Mouse (Mus musculus) brown adipose tissue, adult 24 weeks (tissue): ENCODE results near the gene Anks1b. TPM values are rescaled to one million over a fixed set of nuclear protein-coding genes. Genes with fewer than 3 reads are reported as not detected.

ENCODE experiments used
- H3K27ac ChIP-seq: fragments of 200-500 bp; replicated peaks from 2 replicates; pipeline ENCODE4 v1.5.1; 2012; ENCODE audit warnings: low read depth, mild to moderate bottlenecking, low read length
- H3K4me1 ChIP-seq: fragments of 200-500 bp; 2 replicates; pipeline ENCODE4 v1.6.1; 2012; ENCODE audit warnings: low read length, mixed read lengths; ENCODE audit not compliant: control insufficient read depth, insufficient read depth, insufficient read length
- H3K4me3 ChIP-seq: fragments of 200-500 bp; 2 replicates; pipeline ENCODE4 v1.5.1; 2012; ENCODE audit warnings: low read depth, mild to moderate bottlenecking, low read length, moderate library complexity; ENCODE audit not compliant: insufficient read depth
- polyA plus RNA-seq: library from polyadenylated mRNA; stranded (reverse); fragments of >200 nt; gene quantifications from 2 replicates; pipeline ENCODE4 v1.2.4, GENCODE M21; 2012; ENCODE audit not compliant: missing spikeins, insufficient read depth, insufficient read length

Gene Anks1b
- polyA plus RNA-seq, 1 experiment: not detected

DNA sequence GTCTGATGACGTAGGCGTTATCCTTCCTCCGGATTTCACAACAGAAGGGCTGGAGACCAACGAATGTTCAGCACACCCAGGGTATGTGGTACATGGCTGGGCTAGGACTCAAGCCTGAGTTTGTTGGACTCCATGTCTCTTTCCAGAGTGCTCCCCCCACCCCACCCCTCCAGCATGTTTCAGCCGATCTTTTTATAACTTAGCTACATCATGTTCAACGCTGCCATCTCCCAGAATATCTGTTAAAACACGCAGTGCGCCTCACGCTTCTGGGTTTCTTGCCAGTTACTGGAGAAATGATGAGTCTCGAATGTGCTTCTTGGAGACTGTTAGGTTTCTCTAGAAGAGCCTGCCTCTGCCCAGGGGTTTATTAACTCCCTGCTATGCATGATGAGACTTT lies 831.3 kb downstream of the Anks1b start:
- Histone ChIP-seq H3K4me3 (no peak overlapping the region), H3K27ac (no peak overlapping the region), H3K4me1 (no peaks in the 10 kb centered on the region)

DNA sequence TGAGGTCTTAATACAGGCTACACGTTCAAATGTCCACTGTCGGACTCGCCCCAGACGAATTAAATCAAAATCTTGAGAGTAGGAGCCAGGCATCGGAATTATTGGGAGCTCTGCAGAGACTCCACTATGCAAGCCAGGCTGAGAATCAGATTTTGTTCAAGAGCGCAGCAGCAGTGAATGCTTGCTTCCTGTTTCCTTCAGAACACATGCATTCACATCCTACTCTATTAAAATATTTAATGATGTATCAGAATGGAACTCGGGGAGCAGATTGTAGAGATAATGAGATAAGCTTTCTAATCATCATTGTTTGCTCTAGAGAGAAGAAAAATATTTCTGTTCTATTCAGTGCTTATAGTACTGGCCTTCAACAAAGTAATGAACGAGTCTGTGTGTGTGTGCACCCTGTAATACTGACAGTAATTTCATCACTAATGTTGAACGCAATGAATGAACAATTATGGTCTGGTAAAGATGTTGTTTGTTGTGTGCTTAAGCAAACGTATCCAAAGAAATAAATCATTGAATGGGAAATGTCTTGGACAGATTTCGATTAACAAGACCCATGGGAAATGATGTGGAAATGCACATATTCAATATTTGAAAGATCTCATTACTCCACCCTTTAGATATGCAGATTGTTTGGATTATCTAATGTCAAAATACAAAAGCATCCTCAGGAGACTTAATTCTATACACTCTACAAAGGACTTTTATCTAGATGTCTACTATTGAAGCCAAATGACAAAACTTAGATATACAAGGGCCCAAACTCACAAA lies 835.7 kb downstream of the Anks1b start:
- Histone ChIP-seq H3K4me1 (no peaks in the 10 kb centered on the region), H3K4me3 (no peak overlapping the region), H3K27ac (no peak overlapping the region)

DNA sequence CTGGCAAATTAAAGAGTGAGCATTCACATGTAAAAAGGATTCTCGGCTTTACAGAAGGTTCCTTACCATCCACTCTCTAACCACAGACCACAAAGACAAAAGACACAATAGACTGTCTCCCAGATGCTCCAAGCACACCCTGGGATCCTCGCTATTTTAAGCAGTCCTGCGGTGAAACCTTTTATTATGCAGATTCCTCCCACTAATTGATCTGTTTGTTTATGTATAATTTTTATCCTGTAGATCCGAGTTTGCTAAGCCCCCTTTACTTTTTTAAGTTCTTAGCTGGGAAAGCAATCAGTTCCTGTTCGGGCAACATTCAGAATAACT lies 836.3 kb downstream of the Anks1b start:
- H3K4me1 ChIP-seq: no peaks in the 10 kb centered on the region
- H3K4me3 ChIP-seq: no peak overlapping the region

DNA sequence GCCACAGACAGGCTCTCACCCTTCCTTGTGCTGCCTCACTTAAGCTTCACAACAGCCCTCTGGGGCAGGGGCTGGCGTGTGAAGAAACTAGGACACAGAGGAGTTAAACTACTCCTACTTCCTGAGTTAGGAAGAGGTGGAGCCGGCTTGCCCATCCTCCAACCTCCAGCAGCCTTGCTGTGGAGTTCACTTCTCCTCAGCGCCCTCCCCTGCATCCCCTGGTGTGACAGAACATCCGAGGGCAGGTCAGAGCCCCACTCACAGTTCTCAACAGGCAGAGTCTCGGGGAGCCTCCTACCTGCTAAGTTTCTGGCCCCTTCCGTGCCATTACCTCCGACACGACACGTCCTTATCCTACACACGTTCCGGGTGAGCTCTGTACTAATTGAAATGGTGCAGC lies 844.7 kb downstream of the Anks1b start:
- Histone ChIP-seq H3K4me1 (peaks cover 3% of the 10 kb centered on the region; the same call in 1 of the 2 replicates), H3K4me3 (no peak overlapping the region), H3K27ac (no peak overlapping the region)

More for the DNA sequence above, 836.3 kb downstream of the Anks1b start:
- H3K27ac ChIP-seq: no peak overlapping the region

DNA sequence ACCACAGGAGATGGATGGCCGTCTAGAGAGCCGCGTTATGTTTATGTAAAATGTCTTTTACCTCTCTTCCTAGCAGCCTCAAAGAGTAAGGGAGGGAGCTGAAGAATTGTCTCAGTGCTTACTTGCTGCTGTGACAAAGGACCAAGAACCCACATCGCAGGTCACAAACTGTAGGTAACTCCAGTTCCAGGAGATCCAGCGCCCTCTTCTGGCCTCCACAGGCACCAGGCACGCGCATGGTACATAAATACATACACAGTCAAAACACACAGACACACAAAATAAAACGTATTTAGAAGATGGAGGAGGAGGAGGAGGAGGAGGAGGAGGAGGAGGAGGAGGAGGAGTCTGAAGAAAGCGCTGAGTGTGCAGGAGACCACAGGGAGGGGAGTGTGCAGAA lies 845.4 kb downstream of the Anks1b start:
- no peak overlapping the region for H3K27ac ChIP-seq
- H3K4me1 ChIP-seq: peaks cover 3% of the 10 kb centered on the region; the same call in 1 of the 2 replicates
- no peak overlapping the region for H3K4me3 ChIP-seq

DNA sequence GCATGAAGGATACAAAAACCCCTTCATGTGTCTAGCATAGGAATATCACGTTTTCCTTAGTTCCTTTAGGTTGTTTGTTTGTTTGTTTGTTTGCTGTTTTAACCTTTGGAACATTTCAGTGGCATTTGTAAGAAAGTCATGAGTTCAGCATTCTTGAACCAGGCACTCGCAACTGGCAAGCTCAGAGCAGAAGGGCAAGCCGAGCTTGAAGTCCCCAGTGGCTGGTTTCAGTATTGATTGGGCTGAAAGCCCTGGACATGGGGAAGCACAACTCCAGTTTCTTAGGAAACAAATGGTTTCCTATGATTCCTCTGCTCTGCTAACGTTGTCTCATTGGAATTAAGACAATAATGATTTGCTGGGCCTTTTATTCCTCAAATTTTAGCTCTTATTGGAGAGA lies 846.7 kb downstream of the Anks1b start:
- H3K4me1 ChIP-seq: peaks cover 3% of the 10 kb centered on the region; the same call in 1 of the 2 replicates

DNA sequence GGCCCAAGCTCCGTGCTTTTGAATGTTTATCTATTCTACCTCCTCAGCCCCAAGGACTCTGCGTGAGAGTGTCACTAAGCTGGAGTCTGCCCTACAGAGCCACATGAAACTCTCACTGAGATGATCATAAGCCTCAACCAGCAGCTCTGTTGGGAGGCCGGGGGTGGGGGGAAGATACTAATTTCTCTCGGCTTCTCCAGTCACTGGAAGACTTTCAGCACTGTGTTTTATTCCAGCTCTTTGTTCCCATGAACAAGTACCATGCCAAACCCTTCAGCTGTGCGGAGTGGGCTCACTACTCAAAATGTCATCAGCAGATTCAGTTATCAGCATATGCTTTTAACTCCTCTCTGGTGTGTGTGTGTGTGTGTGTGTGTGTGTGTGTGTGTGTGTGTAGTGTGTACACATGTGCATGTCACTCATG lies 849.8 kb downstream of the Anks1b start:
- Histone ChIP-seq H3K27ac (no peak overlapping the region), H3K4me1 (peaks cover 3% of the 10 kb centered on the region; the same call in 1 of the 2 replicates), H3K4me3 (no peak overlapping the region)

More for the DNA sequence above, 846.7 kb downstream of the Anks1b start:
- H3K27ac ChIP-seq: no peak overlapping the region
- H3K4me3 ChIP-seq: no peak overlapping the region

DNA sequence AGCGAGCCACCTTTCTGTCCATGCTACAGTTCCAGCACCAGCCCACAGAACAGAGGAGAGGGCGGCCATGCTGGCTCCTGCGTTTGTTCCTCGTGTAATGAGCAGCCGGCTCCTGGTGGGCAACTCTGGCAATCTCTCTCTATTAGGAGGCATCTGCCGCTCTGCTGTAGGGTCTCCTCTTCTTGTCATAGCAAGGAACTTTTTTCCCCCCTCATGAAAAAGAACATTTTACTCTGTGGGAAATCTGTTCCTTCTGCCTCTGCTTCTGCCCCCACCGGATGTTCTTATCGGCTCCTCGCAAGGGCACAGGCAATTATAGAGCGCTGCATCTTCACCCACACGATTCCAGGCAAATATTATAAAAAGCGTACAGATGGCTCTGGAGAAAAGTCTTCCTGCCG lies 850.6 kb downstream of the Anks1b start:
- Histone ChIP-seq H3K27ac (no peak overlapping the region), H3K4me3 (no peak overlapping the region), H3K4me1 (peaks cover 3% of the 10 kb centered on the region; the same call in 1 of the 2 replicates)

DNA sequence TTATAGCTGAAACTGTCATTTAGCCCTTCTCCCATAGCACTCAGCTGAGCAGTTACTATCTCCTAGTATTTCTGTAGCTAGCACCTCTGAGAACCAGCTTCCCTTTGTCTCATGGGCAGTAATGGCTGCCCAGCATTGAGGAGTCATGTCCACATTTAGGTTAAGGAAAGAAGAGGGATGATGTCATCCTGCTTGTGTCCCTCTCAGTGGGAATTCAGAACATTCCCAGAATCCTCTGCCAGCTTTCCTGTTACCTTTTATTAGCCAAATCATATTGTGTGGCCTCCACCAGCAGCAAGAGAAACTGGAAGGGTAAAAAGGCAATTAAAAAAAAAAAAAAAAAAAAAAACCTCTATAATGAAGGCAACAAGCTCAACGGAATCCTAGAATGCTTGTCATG lies 851.6 kb downstream of the Anks1b start:
- Histone ChIP-seq H3K27ac (no peak overlapping the region), H3K4me1 (no peaks in the 10 kb centered on the region), H3K4me3 (no peak overlapping the region)

DNA sequence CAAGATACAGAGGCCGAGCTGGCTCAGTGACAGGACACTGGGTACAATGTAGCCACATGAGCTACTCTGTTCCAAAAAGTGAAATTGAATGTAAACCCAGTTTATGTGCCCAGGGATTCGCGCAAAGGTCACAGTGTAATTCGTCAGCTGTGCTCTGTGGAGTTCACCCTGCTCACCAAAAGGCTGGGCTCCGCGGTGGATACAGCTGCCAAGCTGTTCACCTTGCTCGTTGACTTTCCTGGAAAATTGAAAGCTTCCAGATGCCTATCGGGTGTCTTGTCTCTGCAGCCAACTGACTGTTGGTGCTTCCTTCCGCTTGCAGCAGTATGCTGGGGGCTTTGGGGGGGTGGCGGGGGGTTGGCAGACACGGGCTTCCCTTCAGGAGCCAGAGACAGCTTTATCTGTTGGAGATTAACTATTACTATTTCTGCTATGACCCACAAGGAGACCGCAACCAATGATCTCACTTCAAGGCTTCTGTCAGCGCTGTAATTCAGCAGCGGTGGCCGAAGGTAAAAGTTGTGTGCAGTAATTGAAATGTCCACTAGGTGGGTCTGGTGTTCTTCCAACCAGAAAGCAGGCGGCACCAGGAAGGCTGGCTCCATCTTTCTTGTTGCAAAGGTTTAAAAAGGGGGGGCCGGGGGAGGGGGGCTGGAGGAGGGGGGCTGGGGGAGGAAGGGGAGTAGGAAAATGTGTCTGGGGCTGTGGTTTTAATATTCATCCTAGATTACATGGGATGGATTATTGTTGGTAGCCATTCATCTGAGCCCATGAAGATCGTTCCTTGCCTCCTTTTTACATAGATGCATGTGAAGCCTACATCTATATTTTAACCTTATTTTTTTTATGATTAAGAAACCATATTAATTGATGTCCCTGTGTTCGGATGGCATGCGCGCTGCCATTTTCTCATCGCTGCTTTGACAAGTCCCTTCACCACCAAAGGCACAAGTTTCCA lies 855.4 kb downstream of the Anks1b start:
- Histone ChIP-seq H3K27ac (no peak overlapping the region), H3K4me3 (peak overlapping the region; percentile 48), H3K4me1 (no peaks in the 10 kb centered on the region)

DNA sequence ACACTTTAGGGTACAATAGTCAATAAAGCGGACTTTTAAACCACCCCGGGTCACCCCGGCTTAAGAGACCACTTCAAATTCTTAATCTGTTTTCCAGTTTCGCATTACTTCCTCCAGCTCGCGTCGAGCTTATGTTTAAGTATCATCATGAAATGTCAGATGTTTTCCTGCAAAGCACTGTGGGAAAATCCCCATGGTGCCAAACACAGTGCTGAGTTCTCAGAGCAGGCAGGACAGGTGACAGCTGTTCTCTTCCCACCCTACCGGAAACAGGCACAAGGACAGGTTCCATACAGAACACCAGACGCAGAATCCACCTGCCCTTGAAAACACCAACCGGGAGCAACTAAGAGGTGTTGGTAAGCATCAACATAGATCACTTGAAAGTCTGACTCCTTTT lies 856.2 kb downstream of the Anks1b start:
- no peaks in the 10 kb centered on the region for H3K4me1 ChIP-seq

DNA sequence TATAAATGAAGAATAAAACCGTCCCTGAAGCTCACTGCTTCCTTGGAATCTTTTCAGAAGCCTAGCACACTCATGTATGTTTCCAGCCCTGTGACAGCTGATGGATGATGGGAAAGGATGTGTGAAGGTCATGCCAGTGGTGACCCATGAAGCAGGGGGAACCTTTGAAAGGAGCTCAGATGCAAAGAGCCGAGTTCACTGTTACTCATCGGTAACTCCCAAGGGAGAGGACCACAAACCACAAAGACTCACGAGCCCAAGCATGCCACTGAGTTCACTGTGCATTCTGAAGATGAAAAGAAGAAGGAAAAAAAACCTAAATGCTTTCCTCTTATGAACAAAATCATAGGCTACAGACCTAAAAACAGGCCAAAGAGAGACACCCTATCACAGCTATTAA lies 859.5 kb downstream of the Anks1b start:
- Histone ChIP-seq H3K4me3 (no peak overlapping the region), H3K27ac (no peak overlapping the region), H3K4me1 (no peaks in the 10 kb centered on the region)

More for the DNA sequence above, 856.2 kb downstream of the Anks1b start:
- no peak overlapping the region for H3K4me3 ChIP-seq
- H3K27ac ChIP-seq: no peak overlapping the region

DNA sequence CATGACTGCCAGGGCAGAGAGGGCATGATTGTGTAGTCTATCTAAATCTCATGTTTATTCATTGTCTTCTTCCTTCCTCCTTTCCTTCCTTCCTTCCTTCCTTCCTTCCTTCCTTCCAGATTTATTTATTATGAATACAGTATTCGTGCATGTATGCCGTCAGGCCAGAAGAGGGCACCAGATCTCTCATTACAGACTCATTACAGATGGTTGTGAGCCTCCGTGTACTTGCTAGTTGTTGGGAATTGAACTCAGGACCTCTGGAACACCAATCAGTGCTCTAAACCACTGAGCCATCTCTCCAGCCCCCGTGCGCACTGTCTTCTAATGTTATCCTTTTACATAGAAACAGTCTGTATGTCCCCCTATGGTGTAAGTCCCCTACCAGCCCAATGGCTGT lies 860.3 kb downstream of the Anks1b start:
- Histone ChIP-seq H3K4me1 (no peaks in the 10 kb centered on the region), H3K27ac (no peak overlapping the region), H3K4me3 (no peak overlapping the region)

DNA sequence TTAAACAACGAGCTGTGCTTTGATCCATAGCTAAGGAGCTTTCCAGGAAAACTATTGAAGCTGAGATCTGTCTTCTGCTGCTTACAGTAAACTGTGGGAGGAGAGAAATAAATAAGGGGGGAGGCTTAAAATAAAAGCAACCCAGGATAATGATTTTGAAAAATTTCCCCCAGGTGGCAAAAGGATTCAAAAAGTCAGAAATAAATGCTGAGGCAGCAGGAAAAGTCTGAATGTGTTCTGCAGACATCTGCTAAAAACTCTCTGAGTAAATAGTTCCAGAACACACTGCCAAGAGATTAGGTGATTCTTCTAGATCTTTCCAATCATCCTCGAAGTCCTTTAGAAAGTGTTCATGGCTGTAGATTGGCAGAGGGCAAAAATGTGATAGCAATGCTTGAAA lies 865.2 kb downstream of the Anks1b start:
- H3K27ac ChIP-seq: no peak overlapping the region
- no peak overlapping the region for H3K4me3 ChIP-seq
- no peaks in the 10 kb centered on the region for H3K4me1 ChIP-seq

DNA sequence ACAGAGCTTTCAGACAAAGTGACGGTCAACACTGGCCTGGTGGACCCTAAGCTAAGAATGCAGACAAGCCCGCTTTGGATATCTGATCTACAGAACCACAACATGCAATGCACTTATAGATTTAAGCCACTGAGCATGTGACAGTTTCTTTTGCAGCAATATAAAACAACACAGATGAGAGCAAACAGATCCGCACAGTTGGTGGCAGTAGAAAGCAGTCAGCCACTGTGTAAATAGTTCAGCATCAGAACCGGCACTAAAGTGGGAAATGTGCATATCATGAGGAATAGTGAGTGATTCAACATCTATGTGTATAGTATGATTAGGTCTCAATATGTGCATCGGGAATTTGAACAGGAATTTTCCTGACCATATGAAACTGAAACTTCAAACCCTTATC lies 867.6 kb downstream of the Anks1b start:
- H3K4me1 ChIP-seq: no peaks in the 10 kb centered on the region
- H3K27ac ChIP-seq: no peak overlapping the region
- no peak overlapping the region for H3K4me3 ChIP-seq
